Mouse (Mus musculus): Measurements from ENCODE around the gene Syngr3.

The Syngr3 gene

DNA sequence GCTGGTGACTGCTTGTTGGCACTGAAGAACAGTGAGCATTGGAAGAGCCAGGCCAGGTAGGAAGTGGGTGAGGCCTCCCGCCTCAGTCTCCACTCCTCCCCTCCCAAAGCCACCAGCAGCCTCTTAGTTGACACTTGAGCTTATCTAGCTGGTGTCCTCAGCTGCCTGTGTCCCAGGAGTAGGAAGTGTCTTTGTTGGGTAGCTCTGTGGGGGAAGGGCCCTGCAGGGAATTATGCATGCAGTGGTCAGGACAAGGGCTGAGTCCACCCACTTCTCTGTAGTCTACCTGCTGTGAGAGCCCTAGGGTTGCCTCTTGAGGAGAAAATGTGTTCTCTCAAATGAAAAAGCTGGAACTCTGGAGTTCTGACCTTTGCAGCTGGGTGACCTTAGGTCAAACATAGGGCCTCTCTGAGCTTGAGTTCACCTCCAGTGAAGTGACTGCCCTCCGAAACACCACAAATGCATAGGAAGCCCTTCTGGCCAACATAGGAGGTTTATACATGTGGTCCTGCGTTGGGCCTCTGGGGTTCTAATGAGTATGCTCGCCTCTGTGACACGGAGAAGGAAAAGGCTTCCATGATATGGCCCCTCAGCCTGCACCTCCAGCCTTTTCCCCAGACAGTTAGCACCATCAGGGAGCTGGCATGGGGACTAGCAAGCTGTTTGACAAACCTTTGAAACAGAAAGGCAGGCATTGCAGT, 52.8 kb downstream of the Syngr3 start:
- in situ Hi-C loops (cut with MboI; ENCODE audit: low pct_unique_long_range_greater_than_20kb in 1 of 2, low sequenced_read_pairs in 2 of 2, unreplicated experiment in 1 of 2): no loop called here

DNA sequence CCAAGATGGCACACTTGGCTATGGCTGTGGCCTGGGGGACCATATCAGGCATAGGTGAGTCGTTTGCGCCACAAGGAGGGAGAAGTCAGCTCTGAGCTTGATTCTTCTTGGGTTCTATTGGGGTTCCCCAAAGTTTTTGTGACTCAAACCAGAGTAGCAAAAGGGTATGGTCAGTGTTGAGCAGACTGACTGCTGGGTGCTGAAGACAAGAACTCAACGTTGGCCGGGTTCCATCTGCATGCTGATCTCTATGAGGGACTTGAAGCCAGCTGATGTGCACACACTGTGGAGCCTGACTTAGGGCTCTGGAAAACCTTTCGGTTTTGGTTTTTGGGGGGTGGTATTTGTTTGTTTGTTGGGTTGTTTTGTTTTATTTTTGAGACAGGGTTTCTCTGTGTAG, 54.1 kb downstream of the Syngr3 start:
- in situ Hi-C loops (cut with MboI; ENCODE audit: low pct_unique_long_range_greater_than_20kb in 1 of 2, low sequenced_read_pairs in 2 of 2, unreplicated experiment in 1 of 2): no loop called here

Data from mouse embryonic stem cell (cell line).